Mouse (Mus musculus) limb, embryonic 13.5 days (tissue): ENCODE measurements at regions not wholly inside any gene's neighbourhood (a gene's known extent, or its start where the extent isn't known, plus 50 kb on each side); places are given as distances from the start of the nearest gene placed in this dataset.

Experiments used
- ATAC-seq: fragments of 200-750 bp; cut with Nextera tagmentation; 2 replicates; pipeline ENCODE4 v1.8.0; 2017; ENCODE audit warnings: low read depth, moderate number of reproducible peaks, moderate TSS enrichment; ENCODE audit not compliant: low FRiP score
- H3K27ac ChIP-seq: fragments of 300-500 bp; sonication (generic); 2 replicates; pipeline ENCODE4 v1.5.1; 2015; ENCODE audit warnings: inconsistent platforms, mild to moderate bottlenecking, moderate library complexity
- H3K27me3 ChIP-seq: fragments of 300-500 bp; sonication (generic); 2 replicates; pipeline ENCODE4 v1.6.1; 2015; ENCODE audit warnings: mild to moderate bottlenecking, inconsistent platforms
- H3K36me3 ChIP-seq: fragments of 300-500 bp; sonication (generic); 2 replicates; pipeline ENCODE4 v1.6.1; 2015; ENCODE audit warnings: inconsistent platforms, mild to moderate bottlenecking, moderate library complexity
- H3K4me1 ChIP-seq: fragments of 300-500 bp; sonication (generic); 2 replicates; pipeline ENCODE4 v1.6.1; 2015; ENCODE audit warnings: inconsistent platforms
- H3K4me2 ChIP-seq: fragments of 300-500 bp; sonication (generic); replicated peaks from 2 replicates; pipeline ENCODE4 v1.6.1; 2015; ENCODE audit warnings: inconsistent platforms, mild to moderate bottlenecking, moderate library complexity
- H3K4me3 ChIP-seq: fragments of 300-500 bp; sonication (generic); 2 replicates; pipeline ENCODE4 v1.5.1; 2015; ENCODE audit warnings: moderate library complexity, mild to moderate bottlenecking, inconsistent platforms
- H3K9ac ChIP-seq: fragments of 300-500 bp; sonication (generic); 2 replicates; pipeline ENCODE4 v1.6.1; 2015; ENCODE audit warnings: mild to moderate bottlenecking, inconsistent platforms
- H3K9me3 ChIP-seq: fragments of 300-500 bp; sonication (generic); 2 replicates; pipeline ENCODE4 v1.6.1; 2016; ENCODE audit warnings: inconsistent platforms
- WGBS: fragments of 180-500 bp; shearing (Covaris S2); methylation state at CpG from one replicate; pipeline ENCODE4 v1.1.7; 2015; 5-methylcytosine and 5-hydroxymethylcytosine counted together

DNA sequence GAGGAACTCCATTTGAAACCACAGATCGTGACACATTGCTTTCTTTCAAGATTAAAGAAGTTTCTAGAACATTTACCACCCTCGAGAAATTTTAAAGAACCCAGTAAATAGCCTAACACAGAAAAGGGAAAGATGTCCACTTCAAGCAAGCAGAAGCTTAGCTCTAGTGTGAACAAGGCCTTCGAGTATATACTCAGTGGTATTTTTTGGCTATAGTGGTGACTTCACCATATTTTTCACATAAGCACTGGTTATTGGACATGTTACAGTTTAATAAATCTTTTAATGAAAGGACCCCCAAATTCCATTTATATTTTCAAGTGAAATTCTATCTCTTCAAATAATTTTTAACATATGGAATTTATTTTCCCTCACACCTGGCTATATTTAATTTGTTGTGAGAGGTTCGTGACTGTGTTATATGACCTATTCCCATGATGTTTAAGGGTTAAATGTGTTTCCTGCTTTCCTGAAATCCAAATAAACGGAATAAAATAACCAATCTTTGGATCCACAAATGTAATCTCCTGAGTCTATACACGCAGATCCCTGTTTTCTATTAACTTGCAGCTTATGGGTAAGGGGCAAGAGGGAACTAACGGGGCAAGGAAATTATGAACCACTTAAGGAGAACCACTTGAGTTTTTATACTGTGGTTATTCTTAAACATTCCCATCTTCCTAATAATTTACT is 60.6 kb upstream of the Tas2r134 start:
- Histone ChIP-seq H3K9ac (no peak overlapping the region), H3K4me1 (peaks cover 28% of the 10 kb centered on the region), H3K36me3 (no peaks in the 10 kb centered on the region), H3K4me2 (no peak overlapping the region), H3K27ac (no peak overlapping the region; the same call in 1 of the 2 replicates), H3K27me3 (no peaks in the 10 kb centered on the region), H3K9me3 (no peaks in the 10 kb centered on the region), H3K4me3 (no peak overlapping the region)
- 27% methylated on average over 7 of the region's 7 CpGs for WGBS
- ATAC-seq: peak; percentile 75

DNA sequence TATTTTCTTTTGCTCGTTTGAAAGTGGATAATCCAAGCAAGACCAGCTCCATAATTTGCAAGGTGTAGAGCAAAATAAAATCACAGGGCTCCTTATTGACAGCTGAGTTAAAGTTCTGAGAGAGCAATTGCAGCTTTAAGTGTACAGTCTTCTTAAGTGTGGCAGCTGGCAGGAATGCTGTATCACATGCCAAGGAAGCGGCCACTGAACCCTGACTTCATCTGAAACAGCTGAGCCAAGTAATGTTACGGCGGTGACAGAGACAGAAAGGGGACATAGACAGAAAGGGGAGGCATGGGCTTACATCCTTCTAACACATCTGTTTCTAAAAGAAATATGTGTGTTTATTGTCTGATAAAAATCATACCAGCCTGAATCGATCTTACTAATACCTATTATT is 63.4 kb upstream of the Tas2r134 start:
- no peak for ATAC-seq
- no peaks in the 10 kb centered on the region for H3K9me3 ChIP-seq
- H3K27me3 ChIP-seq: no peaks in the 10 kb centered on the region
- H3K4me1 ChIP-seq: peaks cover 28% of the 10 kb centered on the region
- H3K36me3 ChIP-seq: no peaks in the 10 kb centered on the region
- 50% methylated on average over 5 of the region's 5 CpGs for WGBS
- H3K27ac ChIP-seq: peak overlapping the region; percentile 67; the same call in 1 of the 2 replicates
- H3K4me3 ChIP-seq: no peak overlapping the region
- H3K9ac ChIP-seq: no peak overlapping the region
- H3K4me2 ChIP-seq: no peak overlapping the region

- H3K36me3 ChIP-seq: no peaks in the 10 kb centered on the region
- no peak for ATAC-seq
These were observed 64.1 kb upstream of the Tas2r134 start for GRCm38 (mm10) chr2:51563240-51563639.

DNA sequence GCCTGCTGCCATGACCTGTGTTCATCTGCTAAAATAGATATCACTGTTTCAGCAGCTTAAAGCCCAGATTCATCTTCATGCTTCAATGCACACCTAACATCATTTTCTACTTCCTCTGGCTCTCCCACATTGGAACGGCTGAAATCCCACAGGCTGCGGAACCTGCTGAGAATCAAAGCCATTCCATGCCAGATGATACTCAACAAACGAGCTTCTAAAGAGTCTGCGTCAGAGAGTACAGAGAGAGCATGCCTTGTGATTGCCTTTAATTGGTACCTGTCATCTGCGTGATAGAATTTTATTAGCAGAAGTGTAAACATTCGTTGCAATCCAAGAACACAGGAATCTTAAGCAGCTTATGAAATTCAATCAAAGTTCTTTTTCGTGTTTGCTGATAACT is 76.4 kb upstream of the Tas2r134 start:
- H3K36me3 ChIP-seq: no peaks in the 10 kb centered on the region
- H3K27me3 ChIP-seq: no peaks in the 10 kb centered on the region
- H3K9me3 ChIP-seq: no peaks in the 10 kb centered on the region
- peaks cover 12% of the 10 kb centered on the region for H3K4me1 ChIP-seq
- no peak overlapping the region for H3K4me2 ChIP-seq
- WGBS: 30% methylated on average over 7 of the region's 7 CpGs
- no peak overlapping the region for H3K27ac ChIP-seq
- no peak overlapping the region for H3K4me3 ChIP-seq
- H3K9ac ChIP-seq: no peak overlapping the region
- no peak for ATAC-seq

More at GRCm38 (mm10) chr2:51563240-51563639, 64.1 kb upstream of the Tas2r134 start:
- Histone ChIP-seq H3K4me2 (no peak overlapping the region), H3K4me3 (no peak overlapping the region), H3K27ac (peak overlapping the region; percentile 67; the same call in 1 of the 2 replicates), H3K9me3 (no peaks in the 10 kb centered on the region), H3K4me1 (peaks cover 28% of the 10 kb centered on the region), H3K27me3 (no peaks in the 10 kb centered on the region), H3K9ac (no peak overlapping the region)
- WGBS: 81% methylated on average over 1 of the region's 1 CpGs

DNA sequence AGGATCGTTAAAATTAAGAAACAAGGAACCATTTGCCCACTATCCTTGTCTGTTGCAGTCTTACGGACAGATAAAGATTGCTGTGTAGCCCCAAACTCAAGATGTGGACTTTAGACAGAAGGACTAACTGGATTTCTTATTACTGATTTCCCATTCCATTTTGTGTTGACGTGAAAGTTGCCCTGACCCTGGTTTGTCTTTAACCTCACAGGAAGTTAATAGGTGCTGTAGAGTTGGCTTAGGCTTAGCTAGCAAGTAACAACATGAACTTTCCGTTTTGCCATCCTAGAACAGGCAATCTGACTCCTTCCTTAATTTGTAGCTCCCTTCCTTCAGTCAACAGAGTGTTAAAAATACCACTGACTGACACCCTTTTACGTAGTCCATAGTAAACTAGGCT is 78.2 kb upstream of the Tas2r134 start:
- Histone ChIP-seq H3K9me3 (no peaks in the 10 kb centered on the region), H3K4me3 (no peak overlapping the region), H3K4me2 (no peak overlapping the region), H3K4me1 (peaks cover 5% of the 10 kb centered on the region; the same call in 1 of the 2 replicates), H3K36me3 (no peaks in the 10 kb centered on the region), H3K9ac (no peak overlapping the region), H3K27ac (no peak overlapping the region), H3K27me3 (no peaks in the 10 kb centered on the region)
- WGBS: 87% methylated on average over 5 of the region's 5 CpGs
- ATAC-seq: no peak

- H3K27me3 ChIP-seq: no peaks in the 10 kb centered on the region
- no peaks in the 10 kb centered on the region for H3K36me3 ChIP-seq
- H3K9ac ChIP-seq: no peak overlapping the region
- H3K4me1 ChIP-seq: peaks cover 5% of the 10 kb centered on the region; the same call in 1 of the 2 replicates
- no peak overlapping the region for H3K4me2 ChIP-seq
- no peak overlapping the region for H3K4me3 ChIP-seq
- H3K9me3 ChIP-seq: no peaks in the 10 kb centered on the region
- no peak overlapping the region for H3K27ac ChIP-seq
- WGBS: 89% methylated on average over 3 of the region's 3 CpGs
- no peak for ATAC-seq
These were observed 81.1 kb upstream of the Tas2r134 start for GRCm38 (mm10) chr2:51546181-51546580.

DNA sequence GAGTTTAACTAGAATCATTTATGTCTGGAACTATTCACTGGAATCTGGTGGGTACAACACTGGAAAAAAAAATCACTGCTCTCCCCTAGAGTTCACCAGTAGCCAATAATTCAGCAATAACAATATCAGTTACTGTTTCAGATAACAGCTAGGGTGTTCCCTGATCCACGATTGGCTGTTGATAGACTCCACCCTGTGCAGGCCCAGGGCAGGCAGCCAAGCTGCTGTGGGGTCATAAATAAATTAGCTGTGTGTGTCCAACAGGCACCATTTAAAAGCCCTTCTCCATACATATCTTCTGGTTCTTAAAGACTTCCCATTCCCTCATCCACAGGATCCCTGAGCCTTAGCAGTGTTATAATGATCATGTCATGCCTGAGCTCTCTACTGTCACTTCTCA is 83.4 kb upstream of the Tas2r134 start:
- Histone ChIP-seq H3K27ac (no peak overlapping the region), H3K9ac (no peak overlapping the region), H3K4me2 (no peak overlapping the region), H3K9me3 (no peaks in the 10 kb centered on the region), H3K36me3 (no peaks in the 10 kb centered on the region), H3K27me3 (no peaks in the 10 kb centered on the region), H3K4me1 (no peaks in the 10 kb centered on the region; the same call in 1 of the 2 replicates), H3K4me3 (no peak overlapping the region)
- ATAC-seq: no peak
- 65% methylated on average over 1 of the region's 1 CpGs for WGBS

GRCm38 (mm10) chr2:51542272-51542671 is 85.0 kb upstream of the Tas2r134 start:
- no peak for ATAC-seq
- H3K27ac ChIP-seq: no peak overlapping the region
- H3K9me3 ChIP-seq: no peaks in the 10 kb centered on the region
- no peaks in the 10 kb centered on the region; the same call in 1 of the 2 replicates for H3K4me1 ChIP-seq
- no peak overlapping the region for H3K4me2 ChIP-seq
- WGBS: 87% methylated on average over 4 of the region's 4 CpGs
- no peak overlapping the region for H3K4me3 ChIP-seq
- H3K36me3 ChIP-seq: no peaks in the 10 kb centered on the region
- no peak overlapping the region for H3K9ac ChIP-seq
- no peaks in the 10 kb centered on the region for H3K27me3 ChIP-seq

- Histone ChIP-seq H3K4me2 (no peak overlapping the region), H3K4me3 (no peak overlapping the region), H3K36me3 (no peaks in the 10 kb centered on the region), H3K9ac (no peak overlapping the region), H3K4me1 (peaks cover 13% of the 10 kb centered on the region), H3K27me3 (no peaks in the 10 kb centered on the region), H3K27ac (no peak overlapping the region), H3K9me3 (no peaks in the 10 kb centered on the region)
- 58% methylated on average over 11 of the region's 11 CpGs for WGBS
- no peak for ATAC-seq
These were observed 94.4 kb upstream of the Tas2r134 start for GRCm38 (mm10) chr2:51532709-51533414.

GRCm38 (mm10) chr2:51531106-51531839 is 96.0 kb upstream of the Tas2r134 start:
- 47% methylated on average over 10 of the region's 10 CpGs for WGBS
- peak; percentile 24 for ATAC-seq
- Histone ChIP-seq H3K4me1 (peaks cover 13% of the 10 kb centered on the region), H3K27me3 (no peaks in the 10 kb centered on the region), H3K36me3 (no peaks in the 10 kb centered on the region), H3K4me3 (no peak overlapping the region), H3K9me3 (no peaks in the 10 kb centered on the region), H3K27ac (no peak overlapping the region), H3K4me2 (no peak overlapping the region), H3K9ac (no peak overlapping the region)

DNA sequence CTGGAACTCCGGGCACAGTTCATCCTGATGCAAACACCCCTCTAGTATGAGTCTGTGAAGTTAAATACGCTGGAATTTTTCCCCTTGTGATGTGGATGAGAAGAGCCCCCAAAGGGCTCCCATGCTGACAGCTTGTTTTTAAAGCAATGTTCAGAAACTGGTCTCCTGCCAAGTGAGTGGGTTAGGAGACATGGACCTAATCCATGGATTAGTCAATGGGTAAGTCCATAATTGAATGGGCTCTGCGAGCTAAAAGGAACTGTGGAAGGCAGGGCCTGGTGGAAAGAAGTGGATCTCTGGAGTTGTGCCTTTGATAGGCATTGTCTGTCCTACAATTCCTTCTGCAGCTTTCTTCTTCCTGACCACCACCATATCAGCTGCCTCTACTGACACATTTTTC is 104.5 kb upstream of the Tas2r134 start:
- Histone ChIP-seq H3K9me3 (no peaks in the 10 kb centered on the region), H3K4me1 (no peaks in the 10 kb centered on the region), H3K4me2 (no peak overlapping the region), H3K36me3 (no peaks in the 10 kb centered on the region), H3K4me3 (no peak overlapping the region), H3K9ac (no peak overlapping the region), H3K27me3 (no peaks in the 10 kb centered on the region), H3K27ac (no peak overlapping the region)
- WGBS: 83% methylated on average over 3 of the region's 3 CpGs
- ATAC-seq: no peak
